Mouse (Mus musculus): Measurements from ENCODE around the gene Tbc1d16.

GRCm38 (mm10) chr11:119221812-119222510 lies 6.3 kb downstream of the Tbc1d16 start:
- TF ChIP-seq POLR2A (IDR thresholded peaks at IDR 0.05; ENCODE audit: low read depth, low read length) (no peak), CTCF (IDR thresholded peaks at IDR 0.05; ENCODE audit: extremely low read depth, insufficient read length, insufficient replicate concordance, low read depth, low read length) (no peak)

Data from small intestine, adult 2 months (tissue).